Mouse (Mus musculus) stomach, postnatal 0 days (tissue): ENCODE results near the gene Pigb.

ENCODE experiments used
- CTCF ChIP-seq: IDR thresholded peaks from 2 replicates; pipeline ENCODE4 v1.5.1; 2016; ENCODE audit warnings: antibody characterized with exemption, low read depth, mild to moderate bottlenecking, moderate library complexity
- EP300 ChIP-seq: optimal IDR thresholded peaks from 2 replicates; pipeline ENCODE3; 2016; ENCODE audit warnings: antibody characterized with exemption

DNA sequence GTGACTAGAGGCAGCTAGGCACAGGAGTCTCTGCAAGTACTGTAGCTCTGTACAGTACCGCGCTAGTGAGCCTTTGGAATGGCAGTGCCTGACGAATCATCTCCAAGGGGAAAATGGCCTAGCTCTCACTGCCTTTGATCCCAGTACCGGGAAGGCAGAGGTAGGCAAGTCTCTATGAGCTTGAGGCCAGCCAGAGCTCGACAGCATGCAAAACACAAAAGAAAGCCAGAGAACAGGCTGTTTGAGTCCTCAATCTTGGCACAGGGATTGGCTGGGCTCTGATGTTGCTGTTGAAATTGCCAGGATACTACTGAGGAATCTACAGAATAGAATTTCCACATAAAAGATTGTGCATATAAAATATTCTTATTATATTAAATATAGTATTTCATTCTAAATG, 67.7 kb downstream of the Pigb start:
- TF ChIP-seq CTCF: no peak
- no peak for TF ChIP-seq EP300
